Mouse (Mus musculus) fat pad, adult 2 months (tissue): ENCODE measurements around the gene Tsnax.

Experiments used
- DNase-seq: peaks from one replicate; pipeline ENCODE4 v3.0.0-alpha.2; 2011; ENCODE audit warnings: low read depth, low spot score; ENCODE audit errors: extremely low read depth

Tsnax gene

DNA sequence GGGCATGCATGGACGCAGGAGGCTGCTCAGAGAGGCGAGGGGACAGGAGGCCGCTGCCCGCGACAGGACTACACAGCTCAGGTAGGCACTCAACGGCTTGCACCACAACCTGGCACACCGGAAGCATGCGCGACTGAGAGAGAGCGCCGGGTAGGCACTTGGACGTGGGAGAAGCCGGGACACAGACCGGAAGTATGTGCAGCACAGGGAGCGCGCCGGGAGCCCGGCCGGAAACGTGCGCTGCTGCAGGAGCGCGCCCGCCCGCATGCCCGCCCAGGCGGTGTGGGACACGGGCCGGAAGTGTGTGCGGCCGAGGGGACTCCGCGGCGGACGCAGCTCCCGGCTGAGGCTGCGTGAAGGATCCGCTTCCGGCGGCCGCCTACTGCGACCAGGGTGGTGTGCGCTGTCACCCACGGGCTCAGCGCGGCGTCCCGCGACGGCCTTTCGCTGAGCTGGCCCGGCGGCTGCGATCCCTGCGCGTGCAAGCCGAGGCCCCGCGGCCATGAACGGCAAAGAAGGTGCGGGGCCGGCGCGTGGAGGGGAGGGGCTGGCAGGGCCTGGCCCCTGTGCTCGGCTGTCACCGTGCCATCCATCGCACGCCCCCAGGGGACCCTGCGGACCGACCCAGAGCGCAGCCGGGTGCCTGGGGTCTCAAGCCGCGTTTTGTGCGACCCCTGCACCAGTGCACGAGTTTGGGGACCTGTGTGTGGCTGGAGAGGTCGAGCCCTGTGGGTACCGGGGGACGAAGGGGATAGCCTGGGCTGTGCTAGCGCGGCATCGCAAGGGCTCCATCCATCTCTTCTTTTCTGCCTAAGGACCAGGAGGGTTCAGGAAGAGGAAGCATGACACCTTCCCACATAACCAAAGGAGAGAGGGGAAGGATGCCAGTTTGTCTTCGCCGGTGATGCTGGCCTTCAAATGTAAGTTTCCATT is at the start of gene Tsnax:
TSS of gene Tsnax (plus strand) at position 303 of the 933 bp plus-strand sequence.
- DNase-seq, result peak; percentile 31

DNA sequence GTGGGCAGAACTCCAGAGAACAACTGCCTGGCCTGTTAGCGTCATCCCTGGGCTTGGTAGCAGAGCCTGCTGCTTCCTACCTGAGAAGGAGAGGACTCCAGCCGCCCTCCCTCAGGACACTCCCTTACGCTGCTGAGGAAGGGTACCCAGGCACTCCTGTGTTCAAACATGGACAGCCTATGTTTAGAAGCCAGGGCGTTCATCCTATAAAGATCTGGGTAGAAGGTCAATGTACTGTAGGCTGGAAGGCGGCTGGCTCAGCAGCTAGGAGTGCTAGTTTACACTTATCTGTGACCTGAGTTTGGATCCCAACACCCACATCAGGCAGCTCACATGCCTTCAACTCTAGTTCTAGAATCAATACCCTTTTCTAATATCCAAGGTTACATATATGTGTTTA is 49.6 kb upstream of the Tsnax start:
- DNase-seq, result no peak

DNA sequence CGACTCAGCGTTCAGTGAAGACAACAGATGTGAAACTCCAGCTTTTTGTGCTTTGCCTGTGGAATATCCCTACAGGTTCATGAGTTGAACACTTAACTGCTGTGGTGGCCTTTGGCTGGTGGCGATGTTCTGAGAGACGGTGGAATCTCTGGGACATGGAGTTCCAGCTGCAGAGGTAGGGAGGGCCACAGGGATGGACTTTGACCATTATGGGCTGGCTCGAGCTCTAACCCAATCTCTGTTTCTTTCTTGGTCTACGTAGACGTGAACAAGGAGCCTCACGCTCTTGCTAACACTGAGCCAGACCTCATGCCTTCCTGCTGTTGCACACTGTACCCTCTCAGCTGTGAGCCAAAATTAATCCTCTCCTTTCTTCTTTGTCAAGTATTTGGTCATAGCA is 47.8 kb upstream of the Tsnax start:
- DNase-seq, result no peak

DNA sequence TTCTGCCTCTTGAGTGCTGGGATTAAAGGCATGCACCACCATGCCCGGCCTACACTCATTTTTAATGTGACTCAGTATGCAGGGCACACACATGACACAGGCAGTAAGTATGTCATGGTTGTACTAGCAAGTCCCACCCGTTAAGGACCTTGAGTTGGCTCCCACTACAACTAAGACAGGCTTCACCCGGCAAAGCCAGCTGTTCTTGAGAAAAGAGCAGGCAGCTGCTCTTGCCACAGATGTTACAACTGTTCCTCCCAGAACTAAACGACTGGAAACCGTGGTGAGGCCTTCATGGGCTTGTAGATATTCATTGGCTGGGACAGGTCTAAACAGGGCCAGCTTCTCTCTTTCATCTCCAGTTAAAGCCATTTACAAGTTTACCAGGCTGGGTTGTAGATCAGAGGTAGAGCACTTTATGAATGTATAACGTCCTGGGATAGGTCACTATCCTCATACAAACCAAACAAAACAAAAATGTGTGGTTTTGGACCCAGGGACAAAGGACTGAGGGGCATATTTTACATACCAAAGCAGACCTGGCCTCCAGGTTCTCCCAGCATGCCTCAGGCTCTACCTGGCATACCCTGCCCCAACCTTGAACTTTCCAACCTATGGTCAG is 42.4 kb upstream of the Tsnax start:
- no peak for DNase-seq

DNA sequence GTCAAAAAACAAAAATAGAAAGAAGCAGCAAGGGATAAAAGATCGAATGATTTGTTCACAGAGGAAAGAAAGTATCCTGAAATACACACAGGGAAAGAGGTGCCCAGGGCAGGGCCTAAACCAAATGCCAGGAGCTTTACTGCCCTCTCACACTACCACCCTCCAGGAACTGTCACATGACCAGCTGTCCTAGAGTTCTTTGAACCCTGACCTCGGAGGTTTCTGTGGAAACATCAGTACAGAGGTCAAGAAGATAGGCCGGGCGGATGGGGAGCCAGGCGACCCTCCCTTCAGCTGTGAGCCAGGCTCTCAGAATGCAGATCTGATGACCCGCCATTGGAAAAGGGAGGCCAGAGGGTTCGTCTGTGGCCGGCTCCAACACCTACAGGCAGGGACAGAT is 39.6 kb upstream of the Tsnax start:
- DNase-seq, result no peak

DNA sequence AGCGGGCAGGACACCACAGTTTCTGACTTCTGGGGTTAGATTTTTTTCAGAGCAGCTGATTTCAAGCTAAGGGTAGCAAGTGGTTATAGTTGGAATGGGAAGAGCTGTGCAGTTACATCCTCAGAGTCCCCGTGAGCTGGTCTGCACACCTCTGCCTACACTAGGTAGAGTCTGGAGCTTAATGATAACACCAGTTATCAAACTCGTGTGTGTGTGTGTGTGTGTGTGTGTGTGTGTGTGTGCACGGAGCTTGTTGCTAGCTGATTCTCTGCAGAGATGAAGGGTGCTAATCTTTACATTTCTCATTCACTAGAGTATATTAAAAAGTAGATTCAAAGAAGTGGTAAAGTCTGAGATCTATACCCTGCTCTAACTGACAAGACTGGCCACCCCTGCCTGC is 38.5 kb upstream of the Tsnax start:
- DNase-seq, result no peak

DNA sequence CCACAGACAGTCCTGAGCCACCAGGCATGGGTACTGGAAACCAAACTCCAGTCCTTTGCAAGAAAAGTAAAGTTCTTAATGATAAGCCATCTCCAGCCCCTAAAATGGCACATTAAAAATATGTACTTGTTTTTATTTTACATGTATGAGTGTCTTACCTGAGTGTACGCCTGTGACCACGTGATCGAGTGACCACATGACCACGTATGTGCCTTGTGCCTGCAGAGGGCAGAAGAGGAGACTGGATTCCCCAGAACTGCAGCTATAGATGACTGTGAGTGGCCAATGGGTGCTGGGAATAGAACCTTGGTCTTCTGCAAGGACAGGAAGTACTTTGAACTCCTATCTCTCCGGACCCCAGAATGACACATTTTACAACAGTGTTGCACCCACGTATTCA is 36.6 kb upstream of the Tsnax start:
- no peak for DNase-seq

DNA sequence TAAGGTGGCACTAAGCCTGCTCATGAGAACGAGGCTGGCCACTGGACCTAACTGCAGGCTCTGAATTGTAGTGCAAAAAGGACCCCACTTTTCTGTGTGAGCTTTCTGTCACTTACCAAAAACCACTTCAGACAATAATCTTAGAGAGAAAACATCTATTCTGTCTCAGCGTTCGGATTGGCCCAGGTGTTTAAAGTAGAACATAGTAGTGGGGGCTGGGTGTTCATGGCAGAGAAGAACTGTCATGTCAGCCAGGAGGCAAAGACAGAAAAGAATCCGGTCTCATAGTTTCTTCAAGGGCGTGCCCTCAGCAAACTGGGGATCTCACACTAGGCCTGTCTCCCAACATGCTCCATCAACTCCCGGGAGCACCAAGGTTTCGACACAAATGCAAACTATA is 34.8 kb upstream of the Tsnax start:
- no peak for DNase-seq

DNA sequence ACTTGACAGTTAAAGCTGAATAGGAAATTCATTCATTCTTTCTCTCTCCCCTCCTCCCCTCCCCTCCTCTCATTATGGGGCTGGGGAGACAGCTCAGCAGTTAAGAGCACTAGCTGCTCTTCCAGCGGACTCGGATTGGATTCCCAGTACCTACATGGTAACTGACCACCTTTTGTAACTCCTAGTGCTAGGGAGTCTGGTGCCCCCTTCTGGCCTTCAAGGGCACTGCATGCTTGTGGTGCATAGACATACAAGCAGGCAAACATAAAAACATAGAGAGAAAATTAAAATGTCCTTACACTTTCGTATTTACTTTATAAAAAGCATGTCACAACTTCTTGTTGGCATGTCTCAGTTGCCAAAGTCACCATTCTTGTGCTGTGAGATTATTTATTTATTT is 32.8 kb upstream of the Tsnax start:
- DNase-seq, result no peak

DNA sequence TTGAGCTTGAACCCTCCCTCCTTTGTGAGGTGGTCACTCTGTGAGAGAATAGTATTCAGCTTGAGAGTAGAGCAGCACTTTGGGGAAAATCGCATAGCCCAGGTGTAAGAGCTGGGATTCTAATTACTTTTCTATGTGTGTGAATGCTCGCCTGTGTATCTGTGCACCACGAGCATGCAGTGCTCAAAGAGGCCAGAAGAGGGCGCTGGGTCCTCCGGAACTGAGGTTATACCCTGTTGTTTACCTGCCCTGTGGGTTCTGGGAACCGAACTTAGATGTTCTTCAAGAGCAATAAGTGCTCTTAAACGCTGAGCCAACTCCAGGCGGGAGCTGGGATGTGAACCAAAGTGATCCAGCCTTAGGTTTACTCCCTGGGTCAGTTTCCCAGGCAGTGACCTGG is 32.0 kb upstream of the Tsnax start:
- DNase-seq, result no peak

DNA sequence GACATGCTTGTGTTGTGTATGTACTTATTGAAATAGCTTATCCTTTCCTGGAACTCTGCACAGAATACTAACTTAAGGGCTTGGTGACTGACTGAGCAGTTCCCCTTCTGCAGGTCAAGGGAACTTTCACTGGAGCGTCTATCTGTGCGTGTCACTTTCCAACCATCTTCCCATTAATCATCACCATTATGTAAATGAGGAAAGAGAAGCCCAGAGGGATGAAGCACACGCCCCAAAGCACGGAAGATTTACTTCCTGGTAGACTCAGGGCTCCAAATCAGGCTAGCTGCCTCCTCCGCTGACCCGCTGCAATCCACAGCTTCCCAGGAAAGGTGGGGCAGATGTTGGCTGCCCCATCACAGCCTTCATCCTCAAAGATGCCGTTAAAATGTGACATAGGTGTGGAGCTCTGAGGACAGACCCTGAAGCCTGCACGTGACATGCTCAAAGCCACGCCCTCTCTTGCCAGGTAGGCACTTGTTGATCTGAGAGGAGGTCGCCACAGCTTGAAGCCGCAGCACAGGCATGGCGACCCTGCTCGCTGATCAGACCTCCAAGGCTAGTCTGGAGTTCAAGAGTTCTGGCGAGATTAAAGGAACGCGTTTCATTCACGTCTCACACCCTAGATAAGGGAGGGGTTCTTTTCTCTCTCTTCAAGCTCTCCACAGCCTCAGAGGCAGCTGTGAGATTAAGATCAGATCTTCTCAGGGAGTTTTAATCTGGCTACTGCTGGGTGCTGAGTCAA is 21.7 kb upstream of the Tsnax start:
- no peak for DNase-seq

DNA sequence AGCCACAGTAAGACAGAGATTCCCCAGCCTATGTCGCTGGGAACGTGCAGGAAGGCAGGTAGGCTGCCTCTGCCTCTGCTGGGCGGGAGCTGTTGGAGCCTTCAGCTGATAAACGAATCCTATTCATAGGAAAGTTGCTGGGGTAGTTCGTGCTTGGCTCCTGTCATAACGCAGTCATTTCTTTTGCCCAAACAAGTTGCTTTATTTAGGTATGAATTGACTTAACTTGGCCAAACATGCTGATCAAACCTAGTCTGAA is 21.2 kb upstream of the Tsnax start:
- no peak for DNase-seq

DNA sequence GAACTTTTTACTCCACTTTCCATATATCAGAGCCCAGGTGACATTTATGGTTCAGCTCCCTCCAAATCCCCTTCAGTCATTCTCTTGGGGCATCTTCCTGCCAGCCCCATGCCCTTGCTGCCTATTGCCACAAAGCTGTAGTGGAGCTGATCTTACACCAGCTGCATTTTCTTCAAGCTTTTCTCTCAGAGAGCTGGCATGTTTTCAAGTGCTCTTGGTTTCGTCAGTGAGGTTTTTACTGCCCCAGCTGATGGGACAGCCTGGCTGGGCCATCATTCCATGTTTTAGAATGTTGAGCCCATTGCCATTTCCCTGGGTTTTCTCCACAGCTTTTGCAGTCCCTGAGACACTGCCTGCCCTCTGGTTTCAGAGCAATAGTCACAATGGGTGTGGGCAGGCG is 17.0 kb upstream of the Tsnax start:
- DNase-seq, result no peak

DNA sequence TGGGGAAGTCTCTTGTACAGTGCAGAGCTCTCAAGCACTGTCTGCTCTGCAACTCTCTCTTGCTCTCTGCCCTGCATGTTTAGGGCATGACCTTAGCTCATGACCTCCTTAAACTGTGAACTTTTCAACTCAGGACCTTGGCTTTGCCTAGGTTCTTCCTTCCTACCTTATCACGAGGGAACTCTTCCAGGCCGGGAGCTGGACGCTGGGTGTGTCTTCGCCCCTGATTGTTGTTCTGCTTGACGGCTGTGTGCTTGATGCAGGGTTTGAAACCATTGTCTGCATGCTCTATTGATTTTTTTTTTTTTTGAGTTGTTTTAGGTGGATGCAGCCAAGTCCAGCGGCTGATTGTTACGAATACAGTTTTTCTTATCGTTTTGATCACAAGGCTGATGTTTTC is 11.3 kb downstream of the Tsnax start:
- no peak for DNase-seq

DNA sequence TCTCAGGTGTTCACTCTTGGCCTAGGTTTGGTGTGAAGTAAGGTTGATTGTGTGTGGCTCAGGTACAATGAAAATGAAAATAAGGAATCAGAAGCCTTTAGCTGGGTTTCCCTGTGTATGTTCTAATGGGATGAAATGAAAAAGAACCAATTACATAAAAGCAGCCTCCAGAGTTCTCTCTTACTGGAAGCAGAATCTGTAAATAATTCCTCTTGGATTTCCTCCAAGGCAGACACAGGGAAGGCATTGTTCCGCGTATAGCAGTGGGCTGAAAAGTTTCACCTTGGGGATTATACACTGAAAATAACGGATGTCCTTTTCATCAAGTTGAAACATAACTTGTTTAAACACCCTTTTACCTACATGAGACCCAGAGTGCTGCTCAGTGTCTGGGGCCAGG is 14.4 kb downstream of the Tsnax start:
- peak; percentile 55 for DNase-seq

DNA sequence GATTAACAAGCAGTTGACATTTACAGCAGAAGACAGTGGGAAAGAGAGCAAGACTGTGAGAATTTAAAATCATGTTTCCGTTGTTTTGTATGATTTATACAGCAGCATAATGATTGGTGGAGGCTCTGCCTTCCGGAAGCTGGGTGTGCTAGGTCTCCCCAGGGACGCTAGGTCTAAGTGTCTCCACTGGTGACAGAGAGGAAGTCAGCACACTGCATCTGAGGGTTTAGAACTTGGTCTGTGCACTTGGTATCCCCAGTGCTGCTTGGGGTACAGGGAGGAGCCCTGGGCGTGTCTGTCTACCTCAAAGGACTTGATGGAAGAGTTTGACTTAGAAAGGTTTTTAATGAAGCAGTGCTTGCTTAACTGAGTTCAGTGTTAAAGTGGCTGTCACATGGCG is 16.0 kb downstream of the Tsnax start:
- DNase-seq, result no peak

DNA sequence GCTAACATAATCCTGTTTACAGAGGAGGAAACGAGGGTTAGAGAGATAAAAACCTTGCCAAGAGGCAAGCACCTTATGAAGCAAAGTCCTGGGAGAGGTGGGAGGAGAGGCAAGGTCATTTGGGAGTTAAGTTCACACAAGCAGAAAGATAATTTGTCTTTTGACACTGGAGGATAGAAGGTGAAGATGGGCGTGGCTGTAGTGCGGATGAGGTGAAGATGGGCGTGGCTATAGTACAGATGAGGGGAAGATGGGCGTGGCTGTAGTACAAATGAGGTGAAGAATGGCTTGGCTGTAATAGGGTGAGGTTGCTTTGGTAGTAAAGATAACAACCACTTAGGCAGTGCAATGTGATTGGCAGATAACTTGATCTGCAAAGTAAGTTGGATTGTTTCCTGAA is 18.5 kb downstream of the Tsnax start:
- no peak for DNase-seq

DNA sequence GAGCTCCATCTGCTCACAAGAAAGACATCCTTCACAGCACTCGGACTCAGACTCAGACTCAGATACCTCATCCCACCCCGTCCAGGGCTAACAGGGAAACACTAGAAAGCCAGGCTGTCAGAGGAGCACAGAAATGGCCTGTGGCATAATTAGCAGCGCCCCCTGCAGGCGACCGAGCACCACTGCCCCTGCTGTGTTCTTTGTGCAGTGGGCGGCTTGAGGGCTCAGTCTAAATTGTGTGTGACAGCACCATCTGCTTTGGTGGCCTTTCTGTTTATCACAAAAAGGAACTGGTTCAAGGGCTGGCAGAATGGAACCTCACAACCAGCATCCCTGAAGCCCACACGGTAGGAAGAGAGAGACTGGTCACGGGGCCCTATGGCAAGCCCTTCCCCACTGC is 21.9 kb downstream of the Tsnax start:
- no peak for DNase-seq

DNA sequence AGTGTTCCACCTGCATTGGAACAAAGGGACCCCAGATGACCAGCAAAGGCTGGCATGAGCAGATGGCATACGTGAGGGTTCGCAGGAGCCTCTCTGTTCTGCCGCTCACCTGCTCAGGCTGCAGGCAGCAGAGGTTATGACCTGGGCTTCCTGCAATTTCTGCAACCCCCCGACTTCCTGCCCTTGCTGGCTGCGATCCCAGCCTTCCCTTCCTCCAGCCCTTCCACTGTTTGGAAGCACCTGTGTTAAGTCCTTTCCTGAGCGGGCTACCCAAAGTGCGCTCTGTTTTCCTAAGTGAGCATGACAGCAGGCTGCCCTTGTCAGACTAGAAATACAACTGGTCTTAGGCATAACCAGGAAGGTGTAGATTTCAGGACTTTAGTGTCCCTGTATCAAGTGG is 24.3 kb downstream of the Tsnax start:
- DNase-seq, result no peak

DNA sequence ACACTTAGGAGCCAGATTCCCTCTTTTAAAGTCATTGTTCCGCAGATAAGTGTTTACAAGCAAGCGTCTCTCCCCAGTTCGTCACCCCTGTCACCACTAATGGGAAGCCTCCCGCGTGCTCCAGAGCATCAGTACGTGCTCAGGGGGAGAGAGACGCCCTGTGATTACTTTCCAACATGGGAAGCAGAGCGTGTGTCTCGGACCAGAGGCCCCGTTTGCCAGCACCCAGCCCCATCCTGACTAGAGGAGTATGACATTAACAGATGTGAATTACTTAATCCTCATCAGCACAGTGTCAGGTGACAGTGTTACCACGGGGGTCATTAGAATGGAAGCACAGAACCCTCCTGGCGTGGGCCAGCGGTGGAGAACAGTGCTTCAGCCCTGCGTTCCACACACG is 25.9 kb downstream of the Tsnax start:
- no peak for DNase-seq

DNA sequence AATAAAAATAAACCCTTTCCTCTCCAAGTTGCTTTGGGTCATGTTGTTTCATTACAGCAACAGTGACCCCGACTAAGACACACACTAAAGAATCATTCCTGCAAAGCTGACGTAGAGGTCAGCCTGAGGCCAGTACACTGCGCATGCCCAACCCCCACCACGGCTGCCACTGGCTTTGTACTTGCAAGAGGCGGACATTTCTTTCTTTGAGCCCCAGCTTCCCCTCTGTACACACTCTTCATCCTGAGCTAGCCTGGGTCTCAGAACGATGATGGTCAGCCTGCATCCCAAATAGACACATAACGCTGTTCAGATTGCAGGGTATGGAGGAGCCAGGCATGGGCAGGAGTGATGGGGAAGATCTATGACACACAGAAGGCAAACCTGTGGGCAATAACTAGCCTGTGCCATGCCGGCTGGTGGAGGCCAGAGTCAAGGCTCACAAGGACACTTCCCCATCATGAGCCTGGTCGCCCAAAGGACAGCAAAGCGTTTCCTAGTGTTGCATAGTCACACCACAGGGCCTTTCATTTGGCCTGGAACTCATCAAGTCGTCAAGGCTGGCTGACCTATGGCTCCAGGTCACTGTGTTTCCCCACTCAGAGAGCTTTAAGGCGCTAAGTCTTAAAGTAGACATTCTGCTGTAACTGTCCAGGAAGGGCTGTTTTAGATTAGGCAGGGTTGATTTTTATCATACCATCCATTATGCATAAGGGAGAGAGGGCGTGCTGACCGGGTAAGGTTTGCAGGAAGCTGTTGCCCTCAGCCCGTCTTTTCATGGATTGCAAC is 28.0 kb downstream of the Tsnax start:
- DNase-seq, result no peak
